Comparison of ENCODE assay signal across 15 mouse cellular contexts in genomic region chr11:37446626-37447025, GRCm38 (mm10).
"Had no signal": no experiment of that assay in that cellular context is flagged by ENCODE, and none has a peak within 500 bp of the region (broad histone marks: within the 10 kb centered on the region; RNA-seq: fewer than 3 reads in every experiment).

No protein-coding gene starts in this region.

- H3K9me3 ChIP-seq: limb, embryonic 12.5 days; limb, embryonic 15.5 days had no signal

- H3K4me3 ChIP-seq: limb, embryonic 12.5 days; limb, embryonic 15.5 days; myocyte had no signal

- H3K27ac ChIP-seq: limb, embryonic 12.5 days; limb, embryonic 15.5 days; liver, embryonic 14.5 days; macrophage had no signal

- H3K4me2 ChIP-seq: limb, embryonic 12.5 days; limb, embryonic 15.5 days; liver, embryonic 11.5 days; lung, embryonic 14.5 days had no signal

- H3K4me1 ChIP-seq: limb, embryonic 12.5 days; limb, embryonic 15.5 days had no signal

- H3K9ac ChIP-seq: limb, embryonic 12.5 days; limb, embryonic 15.5 days; liver, embryonic 14.5 days; liver, postnatal 0 days; lung, embryonic 14.5 days had no signal

- DNase-seq: kidney, adult 9 months; kidney, postnatal 14 days; kidney, postnatal 4 days; liver, postnatal 0 days; lung, embryonic 14.5 days; midbrain, embryonic 14.5 days; thymus, adult 18-20 months; thymus, postnatal 36 days had no signal

- ATAC-seq: liver, postnatal 0 days; lung, postnatal 0 days had no signal

- H3K27me3 ChIP-seq: limb, embryonic 12.5 days; limb, embryonic 15.5 days had no signal

- H3K36me3 ChIP-seq: limb, embryonic 12.5 days; limb, embryonic 15.5 days had no signal
